26 mouse cellular contexts compared by ENCODE assay signal in the genomic region with DNA sequence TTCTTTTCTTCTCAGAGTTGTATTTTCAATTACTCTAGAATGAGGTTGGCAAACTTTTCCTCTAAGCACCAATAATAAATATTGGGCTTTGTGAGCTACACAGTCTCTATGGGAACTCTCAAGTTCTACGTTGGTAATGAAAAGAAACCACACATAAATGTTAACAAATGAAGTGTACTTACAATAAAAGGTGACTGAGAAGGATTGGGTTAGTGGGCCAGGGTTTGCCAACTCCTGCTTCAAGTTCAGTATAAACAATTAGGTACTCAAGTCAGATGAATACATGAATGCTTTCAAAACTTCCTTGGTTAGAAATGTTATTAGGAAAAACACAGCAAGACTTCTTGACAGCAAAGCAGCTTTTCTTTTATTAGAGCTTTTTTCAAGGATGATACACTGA. TPM values are rescaled to one million over a fixed set of nuclear protein-coding genes. Genes with fewer than 3 reads are reported as not detected.
DNase-seq lines count a peak whose midpoint lies in the region; ATAC-seq lines count a peak whose summit lies in the region.
"Had no signal": no experiment of that assay in that cellular context is flagged by ENCODE, and none has a peak within 500 bp of the region (broad histone marks: within the 10 kb centered on the region; RNA-seq: fewer than 3 reads in every experiment).

No protein-coding gene starts in this region.

- no peak overlapping the region for H3K27ac ChIP-seq in midbrain, embryonic 11.5 days (ENCODE audit: low read depth, low read length)
- H3K27ac ChIP-seq in midbrain, embryonic 14.5 days (replicated peaks; ENCODE audit: low read depth, low read length), result no peak overlapping the region
- no peak overlapping the region for H3K27ac ChIP-seq in kidney, embryonic 15.5 days
- H3K27ac ChIP-seq: embryonic facial prominence, embryonic 10.5 days; embryonic facial prominence, embryonic 13.5 days; forebrain, embryonic 13.5 days; hindbrain, embryonic 12.5 days; hindbrain, embryonic 15.5 days had no signal

- H3K36me3 ChIP-seq in midbrain, embryonic 11.5 days (ENCODE audit: control insufficient read depth, insufficient read depth, low read length), result no peaks in the 10 kb centered on the region
- H3K36me3 ChIP-seq in midbrain, embryonic 14.5 days (ENCODE audit: control insufficient read depth, insufficient read depth, low read length), result no peaks in the 10 kb centered on the region
- peaks cover 4% of the 10 kb centered on the region; the same call in 1 of the 2 replicates for H3K36me3 ChIP-seq in kidney, embryonic 15.5 days
- H3K36me3 ChIP-seq: hindbrain, embryonic 12.5 days; hindbrain, embryonic 15.5 days had no signal

- no peak overlapping the region for H3K4me2 ChIP-seq in midbrain, embryonic 11.5 days
- H3K4me2 ChIP-seq in midbrain, embryonic 14.5 days (ENCODE audit: low read length), result no peak overlapping the region
- H3K4me2 ChIP-seq in kidney, embryonic 15.5 days, result no peak overlapping the region
- H3K4me2 ChIP-seq: embryonic facial prominence, embryonic 13.5 days; forebrain, embryonic 13.5 days; heart, embryonic 11.5 days; hindbrain, embryonic 12.5 days; hindbrain, embryonic 15.5 days had no signal

- no peak for ATAC-seq in midbrain, embryonic 11.5 days (ENCODE audit: low FRiP score)
- ATAC-seq in midbrain, embryonic 14.5 days (ENCODE audit: low FRiP score, low TSS enrichment), result no peak
- no peak for ATAC-seq in kidney, embryonic 15.5 days (replicated peaks; ENCODE audit: low FRiP score)
- ATAC-seq: CD4-positive, CD25-positive, alpha-beta regulatory T cell, adult 4 months; forebrain, embryonic 13.5 days; forebrain, embryonic 16.5 days had no signal

- no peak overlapping the region for H3K4me3 ChIP-seq in midbrain, embryonic 11.5 days (ENCODE audit: low read depth, low read length)
- H3K4me3 ChIP-seq in midbrain, embryonic 14.5 days (replicated peaks; ENCODE audit: low read depth, low read length), result no peak overlapping the region
- H3K4me3 ChIP-seq in kidney, embryonic 15.5 days (replicated peaks), result no peak overlapping the region
- H3K4me3 ChIP-seq: embryonic facial prominence, embryonic 10.5 days; embryonic facial prominence, embryonic 13.5 days; erythroblast, embryonic 14.5 days; forebrain, embryonic 13.5 days; hindbrain, embryonic 12.5 days; hindbrain, embryonic 15.5 days had no signal

- H3K9ac ChIP-seq in midbrain, embryonic 11.5 days (ENCODE audit: low read length), result no peak overlapping the region
- H3K9ac ChIP-seq in midbrain, embryonic 14.5 days (replicated peaks; ENCODE audit: low read length), result no peak overlapping the region
- H3K9ac ChIP-seq in kidney, embryonic 15.5 days, result no peak overlapping the region
- H3K9ac ChIP-seq: embryonic facial prominence, embryonic 13.5 days; forebrain, embryonic 13.5 days; hindbrain, embryonic 12.5 days; hindbrain, embryonic 15.5 days had no signal

- H3K27me3 ChIP-seq in midbrain, embryonic 11.5 days (ENCODE audit: control insufficient read depth, insufficient read depth, low read length), result no peaks in the 10 kb centered on the region
- H3K27me3 ChIP-seq in midbrain, embryonic 14.5 days (ENCODE audit: control insufficient read depth, insufficient read depth, low read length), result no peaks in the 10 kb centered on the region
- no peaks in the 10 kb centered on the region for H3K27me3 ChIP-seq in kidney, embryonic 15.5 days
- H3K27me3 ChIP-seq: embryonic facial prominence, embryonic 13.5 days; forebrain, embryonic 13.5 days; hindbrain, embryonic 12.5 days; hindbrain, embryonic 15.5 days had no signal

- DNase-seq in midbrain, embryonic 11.5 days (ENCODE audit: low spot score, missing footprints), result peak; percentile 39
- no peak for DNase-seq in midbrain, embryonic 14.5 days
- DNase-seq in lung, postnatal 10 days, result peak; percentile 5
- DNase-seq in lung, postnatal 4 days, result peak; percentile 6 to 21
- no peak for DNase-seq in heart, adult 18-20 months
- DNase-seq: adrenal gland, adult 2 months; adrenal gland, postnatal 14 days; cerebellum, adult 11-12 months; cerebellum, adult 8-10 months; cerebellum, postnatal 10 days; cerebellum, postnatal 36 days; embryo, embryonic 11 days; gastrocnemius, postnatal 10 days; gastrocnemius, postnatal 36 days had no signal

- 84% methylated on average over 1 of the region's 1 CpGs for WGBS in midbrain, embryonic 11.5 days
- 72% methylated on average over 1 of the region's 1 CpGs for WGBS in midbrain, embryonic 14.5 days
- WGBS in kidney, embryonic 15.5 days, result 83% methylated on average over 1 of the region's 1 CpGs

- H3K9me3 ChIP-seq in midbrain, embryonic 11.5 days (ENCODE audit: control insufficient read depth, low read length), result no peaks in the 10 kb centered on the region
- no peaks in the 10 kb centered on the region for H3K9me3 ChIP-seq in midbrain, embryonic 14.5 days (ENCODE audit: control insufficient read depth, low read length)
- H3K9me3 ChIP-seq in kidney, embryonic 15.5 days (replicated peaks), result no peaks in the 10 kb centered on the region
- H3K9me3 ChIP-seq: embryonic facial prominence, embryonic 10.5 days; embryonic facial prominence, embryonic 13.5 days; forebrain, embryonic 13.5 days; hindbrain, embryonic 12.5 days; hindbrain, embryonic 15.5 days had no signal

- H3K4me1 ChIP-seq in midbrain, embryonic 11.5 days (ENCODE audit: control insufficient read depth, insufficient read depth, low read length), result no peaks in the 10 kb centered on the region
- H3K4me1 ChIP-seq in midbrain, embryonic 14.5 days (ENCODE audit: control insufficient read depth, insufficient read depth, low read length), result no peaks in the 10 kb centered on the region
- peaks cover 9% of the 10 kb centered on the region; the same call in 1 of the 2 replicates for H3K4me1 ChIP-seq in kidney, embryonic 15.5 days
- H3K4me1 ChIP-seq: embryonic facial prominence, embryonic 10.5 days; forebrain, embryonic 13.5 days; hindbrain, embryonic 12.5 days; hindbrain, embryonic 15.5 days had no signal

RNA-seq across cellular contexts. Expression of gene Fah, which starts 39.7 kb away (rescaled TPM):
- 3.9 and 5.1 TPM in 2 replicates for polyA plus RNA-seq in midbrain, embryonic 11.5 days (2014; fragmentation: Nextera tagmentation; extraction: Ambion mirVana)
- polyA plus RNA-seq in midbrain, embryonic 14.5 days (2014; fragmentation: Nextera tagmentation; extraction: Ambion mirVana), result 6.0 and 9.0 TPM in 2 replicates
- 10 to 100 TPM; 20.0 to 25.8 TPM for total RNA-seq in heart, adult 18-20 months (2021)
- polyA plus RNA-seq in kidney, embryonic 15.5 days (2015; fragmentation: Nextera tagmentation; extraction: Ambion mirVana), result 8.9 and 11.3 TPM in 2 replicates
- total RNA-seq: granulocyte monocyte progenitor cell, adult 5-6 weeks; MEL had no signal

RNA-seq across cellular contexts. Expression of gene Zfand6, which starts 43.5 kb away (rescaled TPM):
- 245 and 246 TPM in 2 replicates for polyA plus RNA-seq in midbrain, embryonic 11.5 days (2014; fragmentation: Nextera tagmentation; extraction: Ambion mirVana)
- 180 and 206 TPM in 2 replicates for polyA plus RNA-seq in midbrain, embryonic 14.5 days (2014; fragmentation: Nextera tagmentation; extraction: Ambion mirVana)
- total RNA-seq in heart, adult 18-20 months (2021), result 10 to 100 TPM; 84.2 to 97.6 TPM
- 169 and 181 TPM in 2 replicates for polyA plus RNA-seq in kidney, embryonic 15.5 days (2015; fragmentation: Nextera tagmentation; extraction: Ambion mirVana)

Comparison
In these comparisons a context has a peak if more than half of its experiments do, and no peak if none do; other contexts are left out.
1. DNase-seq: peak in midbrain, embryonic 11.5 days (single experiment), lung, postnatal 10 days (single experiment) and lung, postnatal 4 days (2 of 2); none in midbrain, embryonic 14.5 days (single experiment) and heart, adult 18-20 months (0 of 2).